Mouse (Mus musculus) embryonic facial prominence, embryonic 12.5 days (tissue): ENCODE measurements around the gene Oxct2a. TPM values are rescaled to one million over a fixed set of nuclear protein-coding genes. Genes with fewer than 3 reads are reported as not detected.

Source experiments
- polyA plus RNA-seq: library from polyadenylated mRNA; unstranded; fragments of >200 nt; fragmentation: Nextera tagmentation; extraction: Ambion mirVana; gene quantifications from 2 replicates; pipeline ENCODE4 v1.2.1, GENCODE M21; 2016

Gene Oxct2a
- polyA plus RNA-seq, 1 experiment from 2014 or later: not detected

Other genes starting within 250 kb of the Oxct2a start
- gene Bmp8b, start 218.5 kb downstream of the Oxct2a start, polyA plus RNA-seq: 0.47 and 0.55 TPM in 2 replicates
- gene Oxct2b, start 207.4 kb downstream of the Oxct2a start, polyA plus RNA-seq: 0.15 and 0.31 TPM in 2 replicates
- gene Ppie, start 183.7 kb downstream of the Oxct2a start, polyA plus RNA-seq: 108 and 110 TPM in 2 replicates
- 0.55 and 0.75 TPM in 2 replicates for gene Hpcal4, start 140.4 kb downstream of the Oxct2a start, polyA plus RNA-seq
- not detected in 2 replicates for gene Nt5c1a, start 122.1 kb downstream of the Oxct2a start, polyA plus RNA-seq
- 7.2 and 7.9 TPM in 2 replicates for gene Heyl, start 90.1 kb downstream of the Oxct2a start, polyA plus RNA-seq
- 39.8 and 44.1 TPM in 2 replicates for gene Pabpc4, start 61.3 kb downstream of the Oxct2a start, polyA plus RNA-seq
- 0.10 and 0.19 TPM in 2 replicates for gene Bmp8a, start 19.6 kb upstream of the Oxct2a start, polyA plus RNA-seq